Mouse (Mus musculus) stomach, postnatal 0 days (tissue): Measurements from ENCODE around the gene Pik3r2.

ENCODE experiments used
- CTCF ChIP-seq: IDR thresholded peaks from 2 replicates; pipeline ENCODE4 v1.5.1; 2016; ENCODE audit warnings: antibody characterized with exemption, low read depth, mild to moderate bottlenecking, moderate library complexity
- EP300 ChIP-seq: optimal IDR thresholded peaks from 2 replicates; pipeline ENCODE3; 2016; ENCODE audit warnings: antibody characterized with exemption

- TF ChIP-seq EP300 (no peak), CTCF (no peak)
Observed at GRCm38 (mm10) chr8:70774740-70775139, 1.8 kb downstream of the Pik3r2 start.
